Mouse (Mus musculus): Measurements from ENCODE around the gene Map3k12. TPM values are rescaled to one million over a fixed set of nuclear protein-coding genes. Genes with fewer than 3 reads are reported as not detected.

The Map3k12 gene
- 0.22 and 0.23 TPM in 2 replicates for total RNA-seq (2023)

DNA sequence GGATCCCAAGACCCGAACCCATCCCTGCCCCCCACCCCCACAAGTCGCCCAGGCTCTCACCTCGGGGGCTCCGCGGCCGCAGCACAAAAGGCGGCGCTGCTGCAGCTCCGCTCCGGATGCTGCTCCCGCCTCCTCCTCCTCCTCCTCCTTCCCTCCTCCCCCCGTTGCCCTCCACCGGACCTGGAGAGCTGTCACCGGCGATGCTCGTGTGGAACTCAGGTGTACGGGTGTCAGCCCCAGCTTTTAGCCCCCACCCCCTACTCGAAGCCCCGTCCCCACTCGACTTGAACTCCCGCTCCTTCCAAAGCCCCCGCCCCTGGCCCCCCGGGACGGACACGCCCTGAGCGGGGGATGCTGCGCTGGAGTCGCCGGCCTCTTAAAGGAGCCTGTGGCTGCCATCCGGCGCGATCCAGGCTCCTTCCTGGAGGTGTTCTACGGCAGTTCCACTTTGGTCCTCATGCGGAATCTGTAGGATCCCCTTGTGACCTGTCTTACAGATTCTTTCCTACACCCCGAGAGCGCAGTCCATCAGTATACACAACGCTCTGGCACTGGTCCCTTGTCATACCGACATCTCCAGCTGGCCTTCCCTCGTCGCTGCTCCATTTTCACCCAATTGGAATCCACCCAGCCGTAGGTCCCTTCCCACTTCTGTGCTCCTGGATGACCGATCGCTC, at the start of gene Map3k12:
TSS of gene Map3k12 (minus strand) at position 337 of the 677 bp plus-strand sequence.

GRCm38 (mm10) chr15:102524892-102525485, 8.1 kb upstream of the Map3k12 start, which contains the start of gene Npff:
Gene Npff (minus strand): TSS chr15:102524942.

GRCm38 (mm10) chr15:102517976-102518858, 1.4 kb upstream of the Map3k12 start, which contains the start of gene Tarbp2:
Gene Tarbp2 (plus strand): TSS chr15:102518192.

GRCm38 (mm10) chr15:102503447-102503846, 13.4 kb downstream of the Map3k12 start, which contains the start of gene Gm10337:
Gene Gm10337 (plus strand): TSS chr15:102503722.

DNA sequence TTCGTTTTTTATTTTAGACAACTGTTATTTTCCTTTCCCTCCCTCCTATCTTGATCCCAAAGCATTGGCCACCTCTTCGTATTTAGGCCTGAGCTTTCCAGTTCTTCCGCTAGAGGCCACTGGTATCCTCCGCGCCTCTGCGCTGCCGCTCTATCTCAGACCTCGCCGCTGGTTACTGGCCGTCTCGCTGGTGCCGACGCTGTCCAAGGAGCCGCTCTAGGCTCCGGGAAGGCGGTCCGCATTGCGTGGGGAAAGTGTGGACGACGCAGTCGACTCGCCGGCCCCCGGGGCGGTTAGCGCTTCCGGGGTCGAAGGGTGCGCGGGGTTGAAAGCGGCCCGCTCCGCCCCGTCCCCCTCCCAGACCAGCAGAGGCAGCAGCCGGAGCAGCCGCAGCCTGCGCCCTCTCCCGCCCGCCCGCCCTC, 46.7 kb downstream of the Map3k12 start, which contains the start of gene Pcbp2:
TSS of gene Pcbp2 (plus strand) at position 357 of the 422 bp plus-strand sequence.

DNA sequence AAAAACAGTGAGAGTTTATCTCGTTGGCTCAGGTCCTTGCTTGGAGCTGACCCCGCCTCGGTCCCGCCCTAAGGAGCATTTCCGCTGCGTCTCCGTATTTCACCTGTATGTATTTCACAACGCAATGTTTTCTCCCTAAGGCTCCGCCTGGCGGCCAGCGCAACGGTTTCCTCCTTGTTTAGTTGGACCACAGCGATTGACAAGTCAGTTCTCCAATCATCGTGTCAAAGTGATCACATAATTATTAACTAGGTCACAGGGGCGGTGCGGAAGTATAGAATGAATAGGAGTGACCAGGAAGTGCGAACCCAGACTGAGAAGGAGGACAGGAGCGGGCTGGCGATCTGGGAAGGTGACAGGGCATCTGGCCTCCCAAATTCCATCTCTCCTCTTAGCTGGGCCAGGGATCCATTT, 58.0 kb downstream of the Map3k12 start, which contains the start of gene Prr13:
TSS of gene Prr13 (plus strand) at position 125 of the 414 bp plus-strand sequence.

Other genes starting within 250 kb of the Map3k12 start
- gene Gm9918, start 246.5 kb downstream of the Map3k12 start, total RNA-seq (2023) = not detected in 2 replicates
- gene Mfsd5, start 237.6 kb downstream of the Map3k12 start, total RNA-seq (2023) = 31.4 and 34.2 TPM in 2 replicates
- gene Espl1, start 220.8 kb downstream of the Map3k12 start, total RNA-seq (2023) = 31.1 and 43.9 TPM in 2 replicates
- 259 and 280 TPM in 2 replicates for gene Pfdn5, start 190.9 kb downstream of the Map3k12 start, total RNA-seq (2023)
- 31.4 and 36.0 TPM in 2 replicates for gene Myg1, start 185.4 kb downstream of the Map3k12 start, total RNA-seq (2023)
- 16.5 and 25.4 TPM in 2 replicates for gene Aaas, start 166.3 kb downstream of the Map3k12 start, total RNA-seq (2023)
- gene Sp7, start 149.9 kb downstream of the Map3k12 start, total RNA-seq (2023) = 0.27 TPM in 1 of 2 replicates, not detected in the other
- gene Sp1, start 110.9 kb downstream of the Map3k12 start, total RNA-seq (2023) = 125 and 138 TPM in 2 replicates
- 0.48 TPM in 1 of 2 replicates, not detected in the other for gene Amhr2, start 71.7 kb downstream of the Map3k12 start, total RNA-seq (2023)
- 422 and 441 TPM in 2 replicates for gene Prr13, start 58.0 kb downstream of the Map3k12 start, total RNA-seq (2023)
- gene Pcbp2, start 46.5 kb downstream of the Map3k12 start, total RNA-seq (2023) = 501 and 530 TPM in 2 replicates
- 11.3 TPM in 1 of 2 replicates, not detected in the other for gene Gm10337, start 13.3 kb downstream of the Map3k12 start, total RNA-seq (2023)
- 12.6 and 21.3 TPM in 2 replicates for gene Tarbp2, start 1.1 kb upstream of the Map3k12 start, total RNA-seq (2023)
- gene Npff, start 7.9 kb upstream of the Map3k12 start, total RNA-seq (2023) = 3.7 and 6.9 TPM in 2 replicates
- gene Gm28047, start 108.0 kb upstream of the Map3k12 start, total RNA-seq (2023) = 3.2 TPM in 1 of 2 replicates, not detected in the other
- gene Atf7, start 108.4 kb upstream of the Map3k12 start, total RNA-seq (2023) = 54.5 and 64.2 TPM in 2 replicates
- 1.8 and 2.9 TPM in 2 replicates for gene Atp5g2, start 155.3 kb upstream of the Map3k12 start, total RNA-seq (2023)
- gene Calcoco1, start 205.1 kb upstream of the Map3k12 start, total RNA-seq (2023) = 23.0 and 24.0 TPM in 2 replicates

Data from neutrophil, adult 65 days (primary cell).